Mouse (Mus musculus) megakaryocyte, adult 5-6 weeks (primary cell): ENCODE results near the gene Cpa1. TPM values are rescaled to one million over a fixed set of nuclear protein-coding genes. Genes with fewer than 3 reads are reported as not detected.
A peak's percentile ranks its signal among the peaks of the same experiment; 100 is the strongest.

Experiments
- ATAC-seq: 2 replicates; pipeline ENCODE4 v1.8.0; 2016; ENCODE audit warnings: mild to moderate bottlenecking, inconsistent platforms; ENCODE audit not compliant: poor library complexity, severe bottlenecking
- total RNA-seq, 2 experiments: library from RNA; stranded (forward) in 1 of 2; stranded (reverse) in 1 of 2; fragments of 153-499, 151-499 nt in 1 of 2; fragments of 221-1000, 200-1000 nt in 1 of 2; gene quantifications; 2 replicates each; pipeline versions ENCODE4 v1.2.3 to v1.2.4; 2015 to 2017

The Cpa1 gene
- total RNA-seq (2015) = not detected in 2 replicates
- not detected in 2 replicates for total RNA-seq (2017)

DNA sequence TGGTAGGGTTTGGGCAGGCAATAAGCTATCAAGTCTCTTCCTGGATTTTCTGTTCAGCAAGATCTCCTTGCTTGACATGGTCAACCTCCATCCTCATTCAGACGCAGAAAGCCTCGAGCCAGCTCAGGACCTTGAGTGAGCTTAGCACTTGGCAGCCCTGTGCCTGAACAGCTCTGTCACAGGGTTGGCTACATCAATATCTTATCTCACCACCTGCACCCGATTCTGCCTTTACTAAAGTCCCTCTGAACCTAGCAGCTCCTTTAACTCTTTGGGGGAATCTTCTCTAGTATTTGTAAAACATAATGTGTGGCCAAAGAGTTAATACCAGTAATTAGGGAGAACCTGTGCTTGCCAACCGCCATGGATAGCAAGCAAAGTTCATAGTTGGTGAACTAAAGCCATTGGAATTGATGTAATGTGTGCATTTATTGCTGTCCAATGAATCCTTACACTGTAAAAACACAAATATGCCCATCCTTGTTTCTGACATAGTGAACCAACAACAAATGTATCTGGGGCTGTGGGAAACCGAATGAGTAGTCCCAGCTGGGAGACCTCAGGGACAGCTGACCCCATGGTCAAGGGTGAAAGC, at the start of gene Cpa1:
Gene Cpa1 (plus strand): TSS at position 545 of the 595 bp plus-strand sequence.
- no peak for ATAC-seq

DNA sequence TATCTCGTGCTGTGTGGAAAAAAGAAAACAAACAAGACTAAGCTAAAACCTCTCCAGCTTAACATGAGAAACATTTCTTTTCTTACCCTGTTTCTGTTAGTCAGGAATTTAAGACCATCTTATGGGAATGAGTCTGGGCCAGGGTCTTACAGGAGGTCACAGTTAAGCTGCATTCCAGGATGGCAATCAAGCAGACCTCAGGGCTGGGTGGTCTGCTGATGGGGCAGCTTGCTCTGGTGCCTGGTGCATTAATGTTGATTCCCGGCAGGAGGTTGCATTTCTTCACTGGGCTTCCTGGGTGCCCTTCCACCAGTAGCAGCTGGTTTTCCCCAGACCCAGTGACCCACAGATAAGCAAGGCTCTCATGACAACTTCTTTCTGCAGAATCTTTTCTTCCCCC, 49.2 kb upstream of the Cpa1 start:
- no peak for ATAC-seq

DNA sequence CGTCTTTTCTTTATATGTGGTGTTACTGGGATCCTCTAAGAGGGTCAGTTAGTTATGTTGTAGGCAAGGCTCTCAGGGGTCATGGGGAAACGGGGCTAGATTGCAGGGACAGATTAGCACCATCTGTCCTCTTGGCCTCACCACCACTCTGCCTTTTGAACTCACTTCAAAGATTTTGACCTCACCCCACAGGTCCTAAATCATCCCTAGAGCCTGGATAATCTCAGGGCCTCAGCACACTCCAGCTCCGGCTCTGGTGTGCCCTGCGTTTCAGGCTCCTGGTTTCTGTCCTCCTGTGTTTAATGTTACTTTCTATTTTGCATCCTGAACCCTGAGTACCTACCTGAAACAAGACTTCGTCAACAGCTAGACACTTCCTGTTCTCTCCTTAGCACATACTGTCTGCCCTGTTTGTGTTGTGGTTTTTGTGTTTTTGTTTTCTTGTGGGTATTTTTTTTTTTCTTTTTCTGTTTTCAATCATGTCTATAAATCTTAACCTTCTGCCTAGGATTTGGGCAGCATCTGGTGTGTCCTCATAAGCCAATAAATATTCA, 47.1 kb upstream of the Cpa1 start:
- ATAC-seq = no peak

DNA sequence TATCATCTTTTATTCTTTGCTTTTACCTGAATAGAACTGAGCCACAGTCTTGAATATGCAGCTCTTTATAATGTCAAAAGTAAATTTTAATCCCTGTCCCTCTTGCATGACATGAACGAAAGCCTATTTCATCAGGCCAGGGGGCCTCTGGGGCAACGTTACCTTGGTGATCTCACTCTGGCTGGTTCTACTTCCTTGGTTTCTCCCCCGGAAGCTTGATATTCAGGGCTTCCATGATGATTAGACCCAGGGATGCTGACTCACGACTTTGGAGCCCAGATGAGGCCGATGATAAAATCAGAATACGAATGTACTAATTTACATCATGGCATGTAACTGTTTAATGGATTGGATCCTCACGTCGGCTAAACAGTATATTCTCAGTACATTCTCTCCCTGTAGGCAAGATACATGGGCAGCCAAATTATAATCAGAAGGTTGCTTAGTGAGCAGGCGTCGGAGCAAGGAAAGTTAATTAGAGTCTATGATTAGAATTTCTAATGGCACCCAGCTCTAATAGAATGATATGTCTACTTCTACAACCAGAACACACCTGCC, 46.5 kb upstream of the Cpa1 start:
- ATAC-seq = no peak

DNA sequence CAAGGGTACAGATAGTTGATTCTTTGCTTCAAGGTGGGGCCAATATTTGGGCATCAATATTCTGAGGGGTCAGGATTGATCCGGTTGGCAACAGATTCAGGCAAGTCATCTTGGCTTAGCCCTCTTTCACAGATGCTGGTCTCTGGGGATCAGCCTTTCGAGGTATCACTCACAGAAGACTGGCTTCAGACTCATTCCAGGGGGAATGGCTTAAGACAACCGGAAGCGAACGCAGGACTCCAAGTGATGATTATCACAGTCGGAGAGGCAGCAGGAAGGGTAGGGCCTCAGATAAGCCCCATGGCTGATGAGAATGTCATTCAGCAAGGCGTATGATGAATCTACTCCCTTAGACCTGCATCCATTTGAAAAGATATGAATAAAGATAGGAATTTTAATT, 44.7 kb upstream of the Cpa1 start:
- ATAC-seq = no peak

DNA sequence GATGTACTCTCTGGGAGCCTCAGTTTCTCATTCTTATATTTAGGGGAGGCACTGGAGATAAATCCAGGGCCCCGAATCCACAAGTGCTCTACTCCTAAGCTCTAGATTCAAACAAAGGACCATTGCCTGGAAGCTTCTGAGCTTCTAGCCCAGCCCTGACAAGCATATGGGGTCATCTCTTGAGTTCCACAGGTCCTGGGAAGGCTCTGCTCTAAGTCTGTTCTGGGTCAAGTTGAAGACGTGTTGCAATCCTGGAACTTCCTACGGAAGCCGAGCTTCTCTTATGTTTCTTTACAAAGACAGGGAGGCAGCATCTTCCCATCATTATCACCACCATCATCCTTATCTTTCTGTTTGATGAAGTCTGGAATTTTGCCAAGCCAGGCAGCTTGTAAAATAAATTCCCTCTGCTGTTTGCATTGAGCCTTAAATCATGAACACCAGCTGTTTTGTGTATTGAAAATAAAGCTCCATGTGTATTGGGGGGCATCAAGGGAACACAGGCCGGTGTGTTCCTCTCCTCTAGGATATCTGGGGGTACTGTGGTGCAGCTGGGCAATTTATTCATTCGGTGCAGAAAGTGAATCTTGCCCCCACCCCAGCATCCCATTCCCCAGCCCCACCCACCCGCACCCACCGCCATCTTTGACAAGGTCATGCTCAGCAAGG, 42.7 kb upstream of the Cpa1 start:
- no peak for ATAC-seq

DNA sequence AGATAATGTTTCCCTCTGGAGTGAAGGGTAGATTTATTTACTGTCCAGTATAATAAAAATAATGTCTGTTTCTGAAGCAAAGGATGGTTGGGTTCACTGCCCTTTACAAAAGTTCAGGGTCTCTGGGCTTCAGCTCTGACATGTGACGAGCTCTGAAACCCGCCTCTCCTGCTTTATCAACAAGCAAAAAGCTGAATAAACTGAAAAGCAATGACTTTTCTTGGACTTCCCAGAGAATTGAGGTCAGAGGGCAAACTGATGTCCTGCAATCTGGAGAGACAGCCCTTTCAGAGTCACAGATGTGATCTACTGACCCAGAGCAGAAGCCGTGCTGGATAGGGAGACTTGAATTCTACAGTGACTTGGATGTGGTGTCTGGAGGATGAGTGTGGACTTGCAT, 39.0 kb upstream of the Cpa1 start:
- ATAC-seq = no peak

DNA sequence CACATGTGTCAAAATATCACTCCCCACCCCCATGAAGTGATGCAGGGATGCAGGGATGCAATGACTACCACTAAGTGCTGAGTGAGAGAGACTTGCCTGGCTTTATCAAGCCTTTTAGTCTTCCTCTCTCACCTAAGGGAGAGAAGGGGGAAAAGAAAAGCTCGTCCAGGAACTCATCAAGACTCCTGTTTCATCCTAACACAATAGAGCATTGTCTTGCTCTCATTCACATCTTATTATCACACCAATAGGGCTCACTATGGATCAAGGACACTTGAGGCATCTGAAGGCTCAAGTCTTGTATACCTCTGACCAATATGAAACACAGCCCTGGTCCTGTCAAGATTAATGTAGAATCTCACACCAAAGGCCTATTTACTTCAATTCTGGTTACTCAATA, 38.0 kb upstream of the Cpa1 start:
- no peak for ATAC-seq

DNA sequence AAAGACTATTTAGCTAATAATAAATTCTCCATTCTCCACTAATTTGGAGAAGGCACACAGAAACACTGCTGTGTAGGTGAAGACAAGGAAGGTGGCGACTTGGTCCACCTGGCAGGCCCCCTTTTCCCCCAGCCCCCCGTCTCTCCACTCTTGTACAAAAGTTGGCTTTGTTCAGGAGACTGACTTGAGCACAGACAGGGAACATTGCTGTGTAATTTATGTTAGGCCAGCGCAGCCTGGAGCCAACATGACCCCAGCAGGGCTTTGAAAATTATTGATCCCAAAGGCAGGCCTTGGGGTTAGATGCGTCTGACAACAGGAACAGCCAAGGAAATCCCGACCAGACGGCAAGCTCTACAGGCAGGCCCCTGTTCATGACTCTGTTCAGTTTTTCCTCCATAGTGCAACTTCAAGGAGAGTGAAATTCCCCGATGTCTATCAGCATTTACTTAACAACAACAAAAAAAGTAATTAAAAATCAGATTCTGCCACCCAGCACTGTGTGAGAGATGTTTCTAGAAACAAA, 34.6 kb upstream of the Cpa1 start:
- no peak for ATAC-seq

DNA sequence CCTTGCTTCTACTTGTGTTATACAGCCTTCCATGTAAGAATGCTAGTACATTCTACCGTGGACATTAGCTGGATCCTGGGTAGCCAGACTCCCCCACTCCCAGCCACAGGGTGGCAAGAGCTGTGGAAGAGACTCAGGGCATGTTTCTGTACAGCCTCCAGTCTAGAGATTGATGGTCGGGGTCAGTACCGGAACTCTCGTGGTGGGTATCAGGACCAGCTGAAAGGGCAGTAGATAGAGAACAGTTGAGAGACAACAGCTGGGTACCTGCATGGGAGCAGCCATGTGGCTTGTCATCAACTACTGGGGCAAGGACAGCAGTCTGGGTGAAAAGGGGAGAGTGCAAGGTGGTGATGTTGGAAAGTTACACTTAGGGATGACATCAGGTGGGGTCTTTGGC, 33.9 kb upstream of the Cpa1 start:
- no peak for ATAC-seq

DNA sequence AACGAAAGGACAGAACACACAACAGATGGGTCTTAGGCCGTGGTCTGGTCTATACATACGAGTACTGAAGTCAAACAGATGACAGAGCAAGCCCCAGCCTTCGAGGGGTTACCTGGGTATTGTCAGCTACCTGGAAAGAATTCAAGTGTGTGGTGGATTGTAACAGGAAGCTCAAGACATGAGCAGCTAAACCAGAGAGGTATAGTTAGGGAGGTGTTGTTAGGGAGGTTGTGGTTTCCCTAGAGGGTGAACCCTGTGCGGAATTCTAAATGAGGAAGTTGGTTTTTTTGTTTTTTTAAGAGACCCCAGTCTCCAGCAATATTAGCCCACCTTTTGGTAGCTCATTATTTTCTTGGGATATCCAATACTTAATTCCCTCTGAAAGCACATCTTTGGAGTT, 33.3 kb upstream of the Cpa1 start:
- ATAC-seq = no peak

DNA sequence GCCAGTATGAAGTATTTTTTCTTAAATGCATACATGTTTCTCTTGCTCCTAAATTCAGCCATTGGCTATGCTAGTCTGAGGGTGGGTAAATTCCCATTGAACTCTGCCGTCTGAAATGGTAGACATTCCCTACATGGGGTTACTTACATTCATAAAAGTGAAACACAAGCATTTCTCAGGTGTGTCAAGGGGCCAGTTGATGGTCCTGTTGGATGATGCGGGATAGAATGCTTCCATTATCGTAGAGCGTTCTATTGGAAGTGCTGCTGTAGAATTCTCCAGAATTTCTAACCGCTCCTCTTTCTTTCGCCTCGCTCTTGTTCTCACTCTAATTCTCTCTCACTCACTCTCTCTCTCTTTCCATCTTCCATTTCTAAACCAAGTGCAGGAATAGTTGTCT, 28.3 kb upstream of the Cpa1 start, which contains the start of gene Cpa5:
Gene Cpa5 (plus strand): TSS at position 301 of the 400 bp plus-strand sequence.
- ATAC-seq = no peak

DNA sequence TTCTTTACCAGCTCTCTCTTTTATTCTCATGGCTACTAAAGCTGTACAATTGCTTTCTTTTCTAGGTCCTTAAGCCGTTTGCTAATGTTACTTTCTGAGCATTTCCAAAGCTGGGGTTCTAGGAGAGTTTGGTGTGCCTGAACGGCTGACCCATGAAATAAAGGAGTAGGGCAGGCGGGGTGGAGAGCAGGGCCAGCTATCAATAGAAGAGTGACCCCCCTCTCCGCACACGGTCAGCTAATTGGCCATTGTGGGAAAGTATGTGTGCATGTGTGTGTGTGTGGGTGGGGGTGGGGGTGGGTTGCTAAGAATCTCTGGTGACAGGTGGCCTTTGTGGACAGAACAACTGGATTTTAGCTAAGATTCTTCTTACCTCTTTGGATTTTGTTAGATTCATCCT, 27.8 kb upstream of the Cpa1 start:
- ATAC-seq = no peak

DNA sequence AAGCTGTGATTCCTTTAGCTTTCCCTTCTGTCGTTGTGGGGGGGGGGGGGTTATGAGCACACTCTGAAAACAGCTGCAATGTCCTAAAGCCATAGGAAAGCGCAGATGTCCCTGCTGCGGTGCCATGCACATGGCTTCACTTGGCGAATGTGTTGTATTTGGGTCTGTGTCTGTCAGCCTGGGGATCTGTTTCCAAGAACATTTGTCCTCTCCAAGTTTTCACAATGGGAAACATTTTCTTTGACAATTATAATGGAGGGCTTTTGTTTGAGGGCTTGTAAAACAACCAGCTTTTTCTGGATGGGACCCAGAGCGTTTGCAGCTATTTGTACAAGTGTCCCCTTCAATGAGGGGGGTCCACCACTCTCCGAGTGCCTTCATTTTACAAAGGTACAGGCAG, 24.8 kb upstream of the Cpa1 start:
- ATAC-seq = no peak

DNA sequence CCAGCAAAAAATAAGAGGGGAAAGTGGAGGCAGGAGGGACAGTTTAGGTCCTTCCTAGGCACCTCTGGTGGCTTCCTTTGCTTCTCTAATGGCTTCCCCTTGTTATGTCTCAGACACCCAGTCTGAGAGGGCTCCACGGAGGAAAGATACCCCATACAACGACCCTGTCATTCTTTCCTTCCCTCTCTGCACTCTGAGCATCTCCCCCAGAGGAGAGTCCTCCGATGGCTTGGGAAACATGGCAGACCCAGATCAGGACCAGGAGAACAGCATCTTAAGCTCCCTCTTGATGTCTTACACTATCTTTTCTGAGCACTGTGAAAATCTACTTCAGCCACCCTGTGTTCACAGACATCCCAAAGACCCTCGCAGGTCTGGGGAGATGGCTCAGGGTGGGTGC, 23.3 kb upstream of the Cpa1 start:
- no peak for ATAC-seq

DNA sequence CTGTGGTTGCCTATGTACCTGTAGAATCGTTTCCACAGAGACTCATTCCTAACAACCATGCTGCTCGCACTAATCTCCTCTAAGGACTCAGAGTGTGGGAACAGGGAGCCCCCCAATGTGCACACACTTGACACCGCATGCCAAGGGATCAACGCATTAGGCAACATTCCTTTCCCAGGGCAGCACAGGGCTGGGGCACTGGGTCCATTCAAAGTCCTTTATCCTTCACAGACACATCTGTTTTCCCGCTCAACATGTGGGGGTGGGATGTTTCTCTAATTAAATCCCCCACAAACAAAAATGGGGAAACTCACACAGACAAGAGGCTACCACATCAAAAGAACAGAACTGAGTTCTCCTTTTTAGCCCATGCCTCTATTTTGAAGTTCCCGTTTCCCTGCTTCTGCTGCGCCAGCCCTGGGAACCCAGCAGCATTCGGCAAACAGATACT, 22.5 kb upstream of the Cpa1 start:
- peak; percentile 87 for ATAC-seq

DNA sequence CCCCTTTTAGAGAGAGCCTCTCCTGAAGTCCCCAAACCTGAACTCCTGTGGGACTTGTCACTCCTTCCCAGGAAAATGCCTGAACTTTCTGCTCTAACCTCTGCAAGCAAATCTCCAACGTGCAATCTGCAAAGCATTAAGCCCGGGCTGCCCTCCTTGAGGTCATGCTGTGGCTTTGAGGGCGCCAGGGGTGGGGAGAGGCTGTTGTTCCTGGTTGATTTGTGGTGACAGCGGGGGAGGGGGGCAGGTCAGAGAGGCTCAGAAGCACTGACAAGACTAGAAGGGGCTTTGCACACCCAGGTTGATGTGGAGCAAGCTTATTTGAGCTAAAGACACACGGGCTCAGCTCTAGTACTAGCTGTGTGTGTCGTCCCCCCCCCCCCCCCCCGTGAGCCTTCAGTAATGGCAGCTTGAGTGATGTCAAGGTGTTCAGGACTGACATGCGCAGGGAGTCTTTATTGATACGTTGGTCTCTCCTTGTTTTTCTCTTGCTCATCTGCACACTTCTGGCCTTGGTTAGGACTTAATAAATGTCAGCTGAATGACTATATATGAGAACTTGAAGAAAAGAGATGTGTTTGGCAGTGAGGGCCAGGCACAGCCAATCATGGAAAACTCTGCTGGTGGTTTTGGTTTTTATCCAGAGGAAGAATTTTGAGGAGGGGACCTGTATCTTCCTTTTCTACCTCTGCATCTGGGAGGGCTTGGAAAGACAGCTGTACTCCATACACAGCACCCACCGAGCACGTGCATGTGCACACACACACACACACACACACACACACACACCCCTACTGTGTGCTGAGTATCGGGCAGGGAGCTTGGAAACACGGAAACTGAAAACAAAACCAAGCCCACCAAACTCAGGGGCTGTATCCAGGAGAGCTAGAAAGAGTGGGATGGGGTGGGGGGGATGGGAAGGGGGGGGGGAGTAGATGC, 21.7 kb upstream of the Cpa1 start:
- ATAC-seq = peak; percentile 31; the same call in 1 of the 2 replicates

DNA sequence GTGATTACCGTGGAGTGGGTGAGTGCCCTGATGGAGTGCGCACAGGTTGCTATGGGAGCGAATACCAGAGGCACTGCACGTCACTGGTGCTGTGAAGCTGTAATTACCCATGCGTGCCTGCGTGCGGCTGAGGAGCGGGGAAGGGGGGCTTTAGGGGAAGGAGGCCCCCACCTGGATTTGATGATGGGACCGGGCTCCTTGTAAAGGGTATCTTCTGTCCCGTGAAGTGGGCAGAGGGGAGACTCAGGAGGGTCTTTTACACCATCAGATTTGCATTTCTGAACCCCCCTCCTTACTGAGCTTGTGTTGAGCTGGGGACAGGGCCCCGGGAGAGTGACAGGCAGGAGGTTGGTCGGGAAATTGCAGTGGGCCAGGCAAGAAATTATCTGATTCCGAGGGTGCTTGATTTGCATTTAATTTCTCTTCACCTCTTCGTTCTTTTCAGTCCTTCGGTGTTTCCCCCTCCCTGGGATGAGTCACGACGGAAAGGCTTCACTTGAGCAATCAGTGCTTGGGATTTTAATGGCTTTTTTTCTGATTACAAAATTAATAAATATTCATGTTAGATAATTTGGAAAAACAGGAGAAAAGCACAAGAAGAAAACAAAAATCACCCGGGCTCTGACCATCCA, 20.9 kb upstream of the Cpa1 start:
- no peak for ATAC-seq

DNA sequence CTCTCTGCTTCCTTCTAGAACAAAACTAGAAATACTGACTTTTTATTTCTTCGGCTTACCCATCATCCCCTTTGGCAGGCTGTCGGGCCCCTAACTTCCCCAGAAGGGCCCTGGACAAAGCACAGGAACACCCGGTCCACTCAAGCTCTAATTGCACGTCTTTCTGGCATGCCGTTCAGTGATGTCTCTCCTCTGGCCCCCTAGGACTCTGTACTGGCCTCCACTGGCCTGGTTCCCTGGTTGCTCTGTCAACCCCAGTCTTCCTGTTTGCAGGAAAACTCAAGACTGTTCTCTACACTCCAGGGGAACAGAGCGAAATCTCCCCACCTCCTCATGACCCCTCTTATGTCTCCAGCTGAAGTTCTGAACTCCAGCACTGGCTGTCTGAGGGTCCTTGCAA, 20.3 kb upstream of the Cpa1 start:
- no peak for ATAC-seq

DNA sequence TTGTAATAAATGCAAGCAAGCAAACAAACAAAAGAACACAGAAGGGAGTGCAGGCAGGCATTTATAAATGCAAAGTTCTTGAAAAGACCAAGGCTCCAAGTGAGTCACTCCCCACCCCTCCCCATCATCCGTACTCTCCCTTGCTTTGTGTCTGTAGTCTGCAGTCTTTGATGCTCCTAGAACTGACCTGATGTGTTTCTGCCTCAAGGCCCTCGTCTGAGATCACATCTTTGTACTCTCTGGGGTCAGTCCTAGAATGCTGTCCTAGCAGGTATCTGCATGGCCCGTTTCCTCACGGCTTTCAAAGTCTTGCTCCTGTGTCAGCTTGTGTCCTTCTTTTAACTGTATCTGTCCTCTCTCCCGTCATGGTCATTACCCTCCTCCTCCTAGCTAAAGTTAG, 19.4 kb upstream of the Cpa1 start:
- no peak for ATAC-seq
